Mouse (Mus musculus) cerebellum, adult 2 months (tissue): ENCODE measurements around the gene Gmeb1.

ENCODE experiments used
- CTCF ChIP-seq: fragments of 200-500 bp; IDR thresholded peaks from 2 replicates; pipeline ENCODE4 v1.5.1; 2011; ENCODE audit warnings: low read depth, mild to moderate bottlenecking, control low read depth, low read length, moderate library complexity, borderline replicate concordance; ENCODE audit not compliant: insufficient read depth
- POLR2A ChIP-seq: fragments of 200-500 bp; IDR thresholded peaks from 2 replicates; pipeline ENCODE4 v1.6.1; 2011; ENCODE audit warnings: low read length, control low read depth, borderline replicate concordance; ENCODE audit not compliant: insufficient read depth

DNA sequence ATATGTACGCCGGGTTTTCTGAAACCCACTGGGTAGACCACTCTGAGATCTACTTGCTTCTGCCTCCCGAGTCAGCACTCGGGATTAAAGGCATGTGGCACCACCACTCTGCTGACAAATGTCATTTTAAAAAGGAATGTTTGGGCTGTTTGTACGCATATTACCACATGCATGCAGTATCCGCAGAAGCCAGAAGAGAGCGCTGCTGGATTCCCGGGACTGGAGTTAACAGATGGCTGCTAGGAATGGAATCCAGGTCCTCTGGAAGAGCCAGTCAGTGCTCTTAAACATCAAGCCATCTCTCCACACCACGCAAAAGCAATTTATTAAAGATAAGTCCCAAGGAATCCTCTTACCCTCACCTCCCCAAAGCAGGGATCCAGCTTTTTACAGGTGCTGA, 80.7 kb downstream of the Gmeb1 start:
- TF ChIP-seq CTCF (peak; percentile 20; the same call in 1 of the 2 replicates), POLR2A (no peak)
